Mouse (Mus musculus): ENCODE data around the gene Zc3h12c. TPM values are rescaled to one million over a fixed set of nuclear protein-coding genes. Genes with fewer than 3 reads are reported as not detected.

The Zc3h12c gene
- polyA plus RNA-seq, 1 experiment from 2014 or later: 6.9 TPM

DNA sequence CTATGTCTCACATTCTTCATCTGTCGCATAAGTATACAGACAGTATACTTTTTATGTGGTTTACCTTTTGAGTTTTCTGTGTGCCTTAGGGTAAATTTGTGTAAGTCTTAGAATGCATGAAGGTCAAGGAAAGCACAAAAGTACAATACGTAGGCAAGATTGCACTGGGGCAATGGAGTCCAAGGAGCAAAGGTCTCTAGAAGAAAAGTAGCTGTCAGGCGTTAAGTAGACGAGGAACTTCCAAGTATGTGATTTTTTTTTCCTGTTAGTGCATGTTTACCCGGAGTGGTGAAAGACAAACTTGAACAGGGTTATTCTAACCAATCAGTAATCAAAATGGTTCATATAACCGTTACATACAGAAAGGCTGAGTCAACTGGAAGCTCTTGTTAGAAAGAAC is 12.5 kb upstream of the Zc3h12c start:
- H3K4me1 ChIP-seq: no peaks in the 10 kb centered on the region

DNA sequence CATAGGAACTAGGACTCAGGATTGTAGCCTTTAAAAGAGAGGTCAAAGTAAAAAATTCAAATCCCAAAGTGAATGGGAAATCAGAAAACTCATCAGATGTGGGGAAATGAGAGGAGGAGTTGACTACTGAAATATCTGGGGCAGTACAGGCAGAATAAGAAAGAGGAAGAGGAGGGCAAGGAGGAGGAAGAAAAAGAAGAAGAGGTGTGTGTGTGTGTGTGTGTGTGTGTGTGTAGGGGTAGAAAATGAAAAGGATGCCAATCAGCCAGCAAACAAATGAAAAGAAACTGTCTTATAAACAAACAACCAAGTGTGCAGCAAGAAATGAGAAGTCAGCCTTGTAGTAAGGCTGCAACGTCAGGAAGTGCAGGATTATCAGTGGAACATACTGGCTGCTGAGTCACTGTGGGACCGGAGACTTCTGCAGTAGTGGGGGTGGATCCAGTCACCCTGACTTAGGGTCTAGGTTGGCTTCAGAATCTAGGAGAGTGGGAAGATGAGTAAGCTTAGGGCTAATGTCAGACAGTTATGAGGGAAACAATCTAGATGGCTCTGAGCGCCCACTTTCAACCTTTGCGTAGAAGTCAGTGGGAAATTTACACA is 7.0 kb upstream of the Zc3h12c start:
- no peak overlapping the region for H3K27ac ChIP-seq (replicated peaks)
- no peak overlapping the region for H3K4me3 ChIP-seq
- no peaks in the 10 kb centered on the region for H3K36me3 ChIP-seq
- peaks cover under 1% of the 10 kb centered on the region; the same call in 1 of the 2 replicates for H3K4me1 ChIP-seq
- 82% methylated on average over 4 of the region's 4 CpGs for WGBS
- H3K27me3 ChIP-seq (ENCODE audit: low read depth, poor library complexity, severe bottlenecking): peaks cover 13% of the 10 kb centered on the region
- no peaks in the 10 kb centered on the region for H3K9me3 ChIP-seq (replicated peaks)
- DNase-seq (ENCODE audit: low spot score): no peak

More for the DNA sequence above, 12.5 kb upstream of the Zc3h12c start:
- H3K27ac ChIP-seq (replicated peaks): no peak overlapping the region
- no peaks in the 10 kb centered on the region for H3K36me3 ChIP-seq
- no peak overlapping the region for H3K4me3 ChIP-seq
- WGBS: 90% methylated on average over 6 of the region's 6 CpGs
- 0 out of 2 replicates have a peak, but pooled peaks cover 3% of the 10 kb centered on the region for H3K9me3 ChIP-seq (replicated peaks)
- DNase-seq (ENCODE audit: low spot score): no peak
- H3K27me3 ChIP-seq (ENCODE audit: low read depth, poor library complexity, severe bottlenecking): no peaks in the 10 kb centered on the region

DNA sequence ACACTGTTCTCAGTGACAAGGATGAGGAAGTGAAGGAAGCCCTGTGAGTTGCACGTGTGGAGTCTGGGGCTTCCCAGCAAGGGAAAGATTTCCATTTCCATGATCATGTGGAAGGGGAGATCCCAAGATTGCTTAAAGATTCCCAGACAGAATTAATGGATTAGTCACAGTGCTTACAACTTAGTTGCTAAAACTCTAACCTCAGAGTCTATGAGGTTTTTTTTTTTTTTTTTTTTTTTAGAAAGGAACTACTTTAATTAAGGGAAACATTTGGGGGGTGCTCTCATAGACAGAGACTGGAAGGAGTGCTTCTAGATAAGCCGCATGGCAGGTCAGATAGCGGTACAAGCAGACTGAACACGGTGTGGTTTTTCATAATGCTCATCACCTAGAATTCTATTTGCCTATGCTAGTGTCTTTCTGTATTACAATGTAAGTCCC is 6.3 kb upstream of the Zc3h12c start:
- Histone ChIP-seq H3K36me3 (no peaks in the 10 kb centered on the region), H3K27me3 (ENCODE audit: low read depth, poor library complexity, severe bottlenecking) (peaks cover 20% of the 10 kb centered on the region), H3K4me3 (no peak overlapping the region), H3K27ac (replicated peaks) (no peak overlapping the region), H3K9me3 (replicated peaks) (no peaks in the 10 kb centered on the region), H3K4me1 (peaks cover 7% of the 10 kb centered on the region; the same call in 1 of the 2 replicates)
- DNase-seq (ENCODE audit: low spot score): no peak
- WGBS: 85% methylated on average over 4 of the region's 4 CpGs

DNA sequence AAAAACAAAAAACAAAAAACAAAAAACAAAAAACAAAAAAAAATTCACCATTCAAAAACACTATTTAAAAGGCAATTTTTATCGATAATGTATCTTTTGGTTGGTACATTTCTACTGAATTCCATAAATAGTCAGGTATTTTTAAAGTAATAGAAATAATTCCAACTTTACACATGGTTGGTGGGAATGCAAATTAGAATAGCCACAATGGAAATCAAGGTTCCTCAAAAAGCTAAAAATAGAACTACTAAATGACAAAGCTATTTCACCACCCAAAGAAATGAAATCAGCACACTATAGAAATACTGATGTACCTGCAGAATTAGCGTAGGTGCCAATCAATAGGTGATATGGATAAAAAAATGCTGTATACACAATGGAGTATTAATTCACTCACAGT is 5.6 kb upstream of the Zc3h12c start:
- Histone ChIP-seq H3K4me1 (peaks cover 13% of the 10 kb centered on the region), H3K36me3 (no peaks in the 10 kb centered on the region), H3K27ac (replicated peaks) (no peak overlapping the region), H3K9me3 (replicated peaks) (no peaks in the 10 kb centered on the region), H3K4me3 (no peak overlapping the region), H3K27me3 (ENCODE audit: low read depth, poor library complexity, severe bottlenecking) (peaks cover 25% of the 10 kb centered on the region)
- DNase-seq (ENCODE audit: low spot score): no peak
- WGBS: 93% methylated on average over 2 of the region's 2 CpGs

DNA sequence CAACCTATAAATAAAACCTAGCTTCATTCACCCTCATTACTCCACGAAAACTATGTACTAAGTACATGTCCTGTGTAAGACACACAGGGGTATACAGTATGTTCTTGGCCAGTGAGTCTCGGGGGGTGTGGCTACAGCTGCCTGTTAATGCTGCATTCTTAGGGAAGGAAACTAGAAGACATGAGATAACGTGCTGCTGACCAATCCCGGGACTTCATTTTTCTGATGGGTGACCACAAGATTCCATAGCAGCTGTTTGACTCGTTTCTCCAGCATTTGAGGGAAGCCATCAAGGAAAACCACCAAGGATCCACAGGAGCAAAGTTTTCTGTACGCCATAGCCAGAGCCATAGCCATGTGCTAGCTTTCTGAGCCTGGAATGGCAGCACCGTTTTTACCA is 4.2 kb upstream of the Zc3h12c start:
- Histone ChIP-seq H3K27ac (replicated peaks) (no peak overlapping the region), H3K36me3 (no peaks in the 10 kb centered on the region), H3K27me3 (ENCODE audit: low read depth, poor library complexity, severe bottlenecking) (peaks cover 25% of the 10 kb centered on the region), H3K9me3 (replicated peaks) (no peaks in the 10 kb centered on the region), H3K4me1 (peaks cover 16% of the 10 kb centered on the region), H3K4me3 (no peak overlapping the region)
- 78% methylated on average over 7 of the region's 7 CpGs for WGBS
- DNase-seq (ENCODE audit: low spot score): no peak

DNA sequence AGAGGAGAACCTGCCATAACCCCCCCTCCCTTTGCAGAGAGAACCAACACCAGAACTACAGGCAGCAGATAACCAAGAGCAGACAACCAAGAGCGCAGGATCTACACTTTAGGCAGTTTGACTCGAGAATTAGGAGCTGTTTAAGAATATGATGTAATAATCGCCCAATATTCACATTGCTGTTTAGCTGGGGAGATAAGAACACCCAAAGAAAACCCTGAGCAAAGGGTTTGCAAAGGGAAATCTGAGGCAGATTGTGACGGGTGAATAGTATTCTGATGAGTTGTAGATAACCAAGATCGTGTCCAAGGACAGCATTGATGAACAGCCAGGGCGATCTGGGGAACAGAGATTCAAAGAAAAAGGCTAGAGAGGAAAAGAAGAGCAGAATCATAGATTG is 2.3 kb upstream of the Zc3h12c start:
- peaks cover 25% of the 10 kb centered on the region for H3K27me3 ChIP-seq (ENCODE audit: low read depth, poor library complexity, severe bottlenecking)
- no peaks in the 10 kb centered on the region for H3K9me3 ChIP-seq (replicated peaks)
- WGBS: 87% methylated on average over 6 of the region's 6 CpGs
- no peaks in the 10 kb centered on the region for H3K36me3 ChIP-seq
- no peak for DNase-seq (ENCODE audit: low spot score)
- no peak overlapping the region for H3K4me3 ChIP-seq
- H3K4me1 ChIP-seq: peaks cover 32% of the 10 kb centered on the region
- H3K27ac ChIP-seq (replicated peaks): no peak overlapping the region

DNA sequence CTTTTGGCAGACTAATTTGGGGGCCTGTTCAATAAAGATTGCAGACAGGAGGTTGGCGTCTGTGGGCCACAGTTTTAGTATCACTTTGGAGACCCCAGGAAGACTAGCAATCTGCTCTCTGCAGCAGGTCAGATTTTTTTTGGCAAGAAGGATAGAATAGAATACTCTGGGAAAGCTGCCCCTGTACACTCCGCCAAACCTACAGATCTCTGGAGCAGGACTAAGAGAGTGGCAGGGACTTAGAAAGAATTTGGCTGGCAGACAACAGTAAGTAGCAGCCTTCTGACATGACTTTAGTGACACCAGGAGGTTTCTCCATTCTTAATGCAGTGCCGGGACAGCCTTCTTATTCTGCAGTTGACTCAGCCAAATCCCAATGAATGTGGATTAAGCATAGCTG is 1.8 kb upstream of the Zc3h12c start:
- WGBS: 73% methylated on average over 3 of the region's 3 CpGs
- H3K27me3 ChIP-seq (ENCODE audit: low read depth, poor library complexity, severe bottlenecking): peaks cover 25% of the 10 kb centered on the region
- no peaks in the 10 kb centered on the region for H3K36me3 ChIP-seq
- no peaks in the 10 kb centered on the region for H3K9me3 ChIP-seq (replicated peaks)
- no peak overlapping the region for H3K27ac ChIP-seq (replicated peaks)
- H3K4me3 ChIP-seq: no peak overlapping the region
- no peak for DNase-seq (ENCODE audit: low spot score)
- H3K4me1 ChIP-seq: peaks cover 36% of the 10 kb centered on the region

DNA sequence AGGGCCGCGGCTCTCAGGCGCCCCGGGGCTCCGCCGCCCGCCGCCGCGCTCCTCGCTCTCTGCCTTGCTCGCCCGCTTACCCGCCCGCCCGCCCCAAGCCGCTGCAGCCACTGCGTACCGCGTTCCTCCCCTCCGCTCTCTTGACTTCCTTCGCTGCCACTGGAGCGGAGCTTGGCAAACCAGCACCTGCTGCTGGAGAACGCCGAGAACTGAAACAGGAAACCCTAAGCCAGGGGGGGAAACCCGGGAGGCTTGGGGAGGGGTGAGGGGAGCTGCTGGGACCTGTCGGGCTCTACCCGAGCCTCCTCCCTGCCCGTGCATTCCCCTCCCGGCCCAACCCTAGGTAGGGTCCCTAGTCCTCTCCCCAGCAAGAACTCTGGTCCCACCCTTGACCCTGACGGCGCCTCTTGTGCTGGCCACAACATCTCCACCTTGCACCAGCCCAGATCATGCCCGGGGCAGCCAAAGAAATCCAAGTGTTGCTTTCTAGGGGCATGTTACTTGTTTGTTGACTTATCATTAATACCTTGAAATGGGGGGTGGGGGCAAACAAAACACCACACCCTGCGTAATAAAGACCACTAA is 406 bp upstream of the Zc3h12c start:
- DNase-seq (ENCODE audit: low spot score): peak; percentile 87
- H3K36me3 ChIP-seq: no peaks in the 10 kb centered on the region
- WGBS: 1% methylated on average over 32 of the region's 34 CpGs
- H3K4me3 ChIP-seq: peak overlapping the region; percentile 93
- H3K27me3 ChIP-seq (ENCODE audit: low read depth, poor library complexity, severe bottlenecking): peaks cover 25% of the 10 kb centered on the region
- H3K27ac ChIP-seq (replicated peaks): peak overlapping the region; percentile 99
- H3K4me1 ChIP-seq: peaks cover 43% of the 10 kb centered on the region
- no peaks in the 10 kb centered on the region for H3K9me3 ChIP-seq (replicated peaks)

DNA sequence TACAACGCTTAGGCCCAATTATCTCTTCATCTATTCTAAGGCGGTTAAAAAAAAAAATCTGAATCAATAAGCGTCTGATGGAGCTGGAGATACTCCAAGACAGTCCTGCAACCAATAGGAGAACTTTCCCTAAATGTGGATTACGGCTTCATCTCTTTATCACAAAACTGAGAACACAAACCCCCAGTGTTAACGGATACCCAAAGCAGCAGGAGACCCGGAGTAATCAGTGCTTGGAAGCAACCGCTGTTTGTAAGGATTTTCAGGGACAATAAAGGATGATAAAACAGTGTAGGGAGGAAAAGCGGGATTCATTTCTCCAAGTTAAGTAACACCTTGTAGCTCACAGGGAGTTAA is 888 bp downstream of the Zc3h12c start:
- Histone ChIP-seq H3K36me3 (peaks cover 6% of the 10 kb centered on the region), H3K27me3 (ENCODE audit: low read depth, poor library complexity, severe bottlenecking) (peaks cover 25% of the 10 kb centered on the region), H3K4me3 (peak overlapping the region; percentile 93), H3K27ac (replicated peaks) (peak overlapping the region; percentile 99), H3K4me1 (peaks cover 43% of the 10 kb centered on the region), H3K9me3 (replicated peaks) (no peaks in the 10 kb centered on the region)
- no peak for DNase-seq (ENCODE audit: low spot score)
- WGBS: 3% methylated on average over 8 of the region's 8 CpGs

DNA sequence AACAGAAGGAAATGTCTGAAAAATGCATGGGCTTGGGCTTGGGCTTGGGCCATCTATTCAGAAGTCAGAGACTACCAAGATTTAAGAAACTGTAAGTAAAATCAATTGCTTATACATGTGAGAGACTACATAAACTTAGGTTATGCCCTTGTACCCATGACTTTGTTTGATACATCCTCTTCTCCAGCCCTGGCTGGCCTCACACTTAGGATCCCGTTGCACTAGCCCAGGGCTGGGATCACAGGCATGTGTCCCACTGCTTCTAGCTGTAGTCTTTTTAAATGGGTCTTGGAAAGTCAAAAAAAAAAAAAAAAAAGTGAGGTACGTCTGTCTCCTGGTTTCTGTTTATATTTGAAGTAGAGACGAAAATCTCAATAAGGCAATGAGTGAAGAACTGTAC is 1.3 kb downstream of the Zc3h12c start:
- no peak for DNase-seq (ENCODE audit: low spot score)
- peaks cover 8% of the 10 kb centered on the region for H3K36me3 ChIP-seq
- peak overlapping the region; percentile 99 for H3K27ac ChIP-seq (replicated peaks)
- 17% methylated on average over 3 of the region's 3 CpGs for WGBS
- H3K9me3 ChIP-seq (replicated peaks): no peaks in the 10 kb centered on the region
- peaks cover 43% of the 10 kb centered on the region for H3K4me1 ChIP-seq
- H3K27me3 ChIP-seq (ENCODE audit: low read depth, poor library complexity, severe bottlenecking): peaks cover 25% of the 10 kb centered on the region
- peak overlapping the region; percentile 93 for H3K4me3 ChIP-seq

DNA sequence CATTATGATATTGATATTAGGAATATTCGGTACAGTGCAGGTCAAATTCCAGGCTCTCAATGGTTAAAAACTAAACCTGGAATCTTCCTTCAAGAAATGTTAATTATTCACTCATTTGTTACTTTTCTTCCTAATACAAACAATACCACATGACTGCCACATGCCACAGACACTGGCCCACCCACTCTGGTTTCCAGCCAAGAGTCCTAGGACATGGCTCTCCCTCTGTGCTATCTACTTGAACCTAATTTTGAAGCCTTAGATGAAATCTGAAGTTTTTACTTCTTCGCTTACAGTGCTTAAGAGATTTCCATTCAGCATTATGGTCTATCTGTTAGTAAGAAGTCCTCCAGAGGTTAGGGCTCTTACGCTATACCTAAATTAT is 2.7 kb downstream of the Zc3h12c start:
- H3K4me1 ChIP-seq: peaks cover 43% of the 10 kb centered on the region
- 95% methylated on average over 3 of the region's 3 CpGs for WGBS
- peaks cover 4% of the 10 kb centered on the region; the same call in 1 of the 2 replicates for H3K9me3 ChIP-seq (replicated peaks)
- H3K36me3 ChIP-seq: peaks cover 17% of the 10 kb centered on the region
- peaks cover 15% of the 10 kb centered on the region for H3K27me3 ChIP-seq (ENCODE audit: low read depth, poor library complexity, severe bottlenecking)
- no peak for DNase-seq (ENCODE audit: low spot score)
- no peak overlapping the region for H3K27ac ChIP-seq (replicated peaks)
- H3K4me3 ChIP-seq: no peak overlapping the region

DNA sequence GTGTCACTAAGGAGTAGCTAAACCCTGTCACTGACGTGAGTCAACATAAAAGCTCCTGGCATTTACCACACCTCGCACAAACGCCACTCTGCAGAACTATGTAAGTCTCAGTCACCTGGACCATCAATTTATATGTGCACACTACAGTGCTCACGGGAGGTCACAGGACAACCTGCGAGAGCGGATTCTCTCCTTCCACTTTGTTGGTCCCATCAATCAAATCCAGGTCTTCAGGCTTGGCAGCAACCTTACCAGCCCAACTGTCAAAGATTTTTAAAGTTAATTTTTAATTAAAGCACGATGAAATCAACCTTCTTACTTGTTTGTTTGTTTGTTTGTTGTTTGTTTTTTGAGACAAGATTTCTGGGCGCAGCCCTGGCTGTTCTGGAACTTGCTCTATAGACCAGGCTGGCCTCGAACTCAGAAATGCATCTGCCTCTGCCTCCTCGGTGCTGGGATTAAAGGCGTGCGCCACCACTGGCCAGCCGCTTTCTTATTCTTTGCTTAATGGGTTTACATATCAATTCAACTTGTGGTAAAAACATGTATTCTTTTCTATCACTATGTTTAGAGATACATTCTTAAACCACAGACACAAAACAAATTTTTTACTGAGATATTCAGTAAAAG is 3.2 kb downstream of the Zc3h12c start:
- WGBS: 92% methylated on average over 13 of the region's 13 CpGs

DNA sequence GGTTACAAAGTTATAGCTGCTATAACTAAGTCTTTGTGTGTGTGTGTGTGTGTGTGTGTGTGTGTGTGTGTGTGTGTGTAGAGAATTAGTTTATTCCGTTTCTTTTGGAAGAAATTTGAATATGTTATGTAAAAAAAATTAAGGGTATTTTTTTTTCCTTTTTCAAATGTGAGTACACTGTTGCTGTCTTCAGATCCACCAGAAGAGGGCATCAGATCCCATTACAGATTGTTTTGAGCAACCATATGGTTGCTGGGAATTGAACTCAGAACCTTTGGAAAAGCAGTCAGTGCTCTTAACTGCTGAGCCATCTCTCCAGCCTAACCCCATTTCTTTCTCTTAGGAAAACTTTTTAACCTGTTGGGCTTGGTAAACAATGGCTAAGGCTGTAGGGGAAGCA is 7.9 kb downstream of the Zc3h12c start:
- Histone ChIP-seq H3K4me3 (no peak overlapping the region), H3K4me1 (peaks cover 13% of the 10 kb centered on the region), H3K9me3 (replicated peaks) (peaks cover 6% of the 10 kb centered on the region; the same call in 1 of the 2 replicates), H3K27me3 (ENCODE audit: low read depth, poor library complexity, severe bottlenecking) (no peaks in the 10 kb centered on the region), H3K36me3 (peaks cover 22% of the 10 kb centered on the region), H3K27ac (replicated peaks) (no peak overlapping the region)
- no peak for DNase-seq (ENCODE audit: low spot score)
- WGBS: 100% methylated on average over 1 of the region's 1 CpGs

More for the DNA sequence above, 3.2 kb downstream of the Zc3h12c start:
- no peak overlapping the region for H3K27ac ChIP-seq (replicated peaks)
- H3K9me3 ChIP-seq (replicated peaks): peaks cover 6% of the 10 kb centered on the region; the same call in 1 of the 2 replicates
- peaks cover 10% of the 10 kb centered on the region for H3K27me3 ChIP-seq (ENCODE audit: low read depth, poor library complexity, severe bottlenecking)
- H3K4me1 ChIP-seq: peaks cover 42% of the 10 kb centered on the region
- no peak for DNase-seq (ENCODE audit: low spot score)
- H3K4me3 ChIP-seq: no peak overlapping the region
- peaks cover 19% of the 10 kb centered on the region for H3K36me3 ChIP-seq
